ENCODE assay signal across 9 mouse cellular contexts in the genomic region with DNA sequence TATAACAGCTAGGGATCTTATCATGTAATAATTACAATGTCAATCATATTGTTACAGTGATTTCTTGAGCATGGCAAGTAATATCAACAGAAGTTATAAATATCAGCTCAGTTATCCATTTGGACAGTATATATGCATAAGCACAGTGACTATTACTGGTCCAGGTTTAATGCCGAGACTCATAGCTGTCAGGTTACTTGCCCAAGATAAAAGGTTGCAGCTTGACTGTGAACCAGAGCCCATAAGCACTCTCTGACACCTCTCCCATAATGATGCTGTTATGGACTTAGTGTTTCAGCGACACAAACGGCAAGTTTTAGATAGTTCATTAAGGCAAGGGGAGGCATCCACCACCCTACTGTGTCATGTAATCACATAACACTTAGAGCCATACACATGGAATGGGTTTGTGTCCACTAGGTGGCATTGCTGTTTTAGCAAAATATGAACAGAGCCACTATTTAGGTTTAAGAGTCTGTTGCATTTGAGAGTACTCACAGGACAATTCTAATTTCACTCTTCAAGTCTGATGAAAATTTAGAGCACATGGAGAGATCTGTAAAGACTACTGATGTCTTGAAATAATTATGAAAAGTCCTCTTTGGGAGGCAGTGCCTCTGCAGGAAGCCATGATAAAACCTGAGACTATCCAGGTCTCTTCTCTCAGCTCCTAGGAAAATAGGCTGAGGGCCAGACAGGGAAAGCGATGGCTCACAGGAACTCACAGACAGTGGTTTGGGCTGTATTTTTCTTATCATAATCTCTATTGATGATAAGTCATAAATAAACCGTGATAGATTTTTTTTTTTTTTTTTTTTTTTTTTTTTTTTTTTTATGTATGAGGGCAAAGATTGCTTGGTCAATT.
DNase-seq lines count a peak whose midpoint lies in the region; ATAC-seq and TF ChIP-seq lines count a peak whose summit lies in the region.
"Had no signal": no experiment of that assay in that cellular context is flagged by ENCODE, and none has a peak within 500 bp of the region (broad histone marks: within the 10 kb centered on the region; RNA-seq: fewer than 3 reads in every experiment).

No protein-coding gene starts in this region.

- H3K27me3 ChIP-seq in forebrain, embryonic 16.5 days (replicated peaks; ENCODE audit: control insufficient read depth, insufficient read depth, low read length), result no peaks in the 10 kb centered on the region
- no peaks in the 10 kb centered on the region for H3K27me3 ChIP-seq in midbrain, postnatal 0 days (ENCODE audit: insufficient read depth, low read length)
- no peaks in the 10 kb centered on the region for H3K27me3 ChIP-seq in intestine, embryonic 16.5 days (replicated peaks; ENCODE audit: control insufficient read depth, insufficient read depth, low read length)
- H3K27me3 ChIP-seq: limb, embryonic 15.5 days had no signal

- intact Hi-C loops in left cerebral cortex, postnatal 36 days (cut with DNase I), result loop anchor here (2.0 kb wide), 1 partner anchor 1370 kb away; no protein-coding TSS in a partner anchor

- ATAC-seq in forebrain, embryonic 16.5 days, result peak; percentile 91
- ATAC-seq in midbrain, postnatal 0 days (ENCODE audit: low FRiP score), result peak; percentile 66
- no peak for ATAC-seq in monocyte, adult 5-6 weeks (replicated peaks; ENCODE audit: insufficient number of reproducible peaks, low FRiP score, low TSS enrichment, poor library complexity, severe bottlenecking)
- ATAC-seq in intestine, embryonic 16.5 days, result no peak

- no peak overlapping the region for H3K4me3 ChIP-seq in forebrain, embryonic 16.5 days (replicated peaks; ENCODE audit: low read length)
- H3K4me3 ChIP-seq in midbrain, postnatal 0 days (ENCODE audit: low read depth, low read length), result no peak overlapping the region
- H3K4me3 ChIP-seq in intestine, embryonic 16.5 days (ENCODE audit: low read length), result no peak overlapping the region
- H3K4me3 ChIP-seq: limb, embryonic 15.5 days had no signal

- TF ChIP-seq CTCF in midbrain, postnatal 0 days (IDR thresholded peaks at IDR 0.05), result peak; percentile 92

- H3K27ac ChIP-seq in forebrain, embryonic 16.5 days (ENCODE audit: low read length), result no peak overlapping the region
- no peak overlapping the region for H3K27ac ChIP-seq in midbrain, postnatal 0 days (ENCODE audit: low read depth, low read length)
- no peak overlapping the region for H3K27ac ChIP-seq in intestine, embryonic 16.5 days (ENCODE audit: low read length)
- H3K27ac ChIP-seq: limb, embryonic 15.5 days had no signal

- no peak overlapping the region for H3K9ac ChIP-seq in forebrain, embryonic 16.5 days (replicated peaks; ENCODE audit: low read depth, low read length)
- no peak overlapping the region for H3K9ac ChIP-seq in midbrain, postnatal 0 days (replicated peaks; ENCODE audit: low read length, poor library complexity, severe bottlenecking)
- H3K9ac ChIP-seq in intestine, embryonic 16.5 days (ENCODE audit: low read depth, low read length), result no peak overlapping the region
- H3K9ac ChIP-seq: limb, embryonic 15.5 days had no signal

- no peaks in the 10 kb centered on the region for H3K9me3 ChIP-seq in forebrain, embryonic 16.5 days (ENCODE audit: control insufficient read depth, low read length)
- no peaks in the 10 kb centered on the region for H3K9me3 ChIP-seq in midbrain, postnatal 0 days (ENCODE audit: low read length)
- no peaks in the 10 kb centered on the region for H3K9me3 ChIP-seq in intestine, embryonic 16.5 days (ENCODE audit: control insufficient read depth, low read length)
- H3K9me3 ChIP-seq: limb, embryonic 15.5 days had no signal

- 53% methylated on average over 5 of the region's 5 CpGs for WGBS in forebrain, embryonic 16.5 days
- 59% methylated on average over 5 of the region's 5 CpGs for WGBS in midbrain, postnatal 0 days
- WGBS in intestine, embryonic 16.5 days, result 61% methylated on average over 5 of the region's 5 CpGs

- DNase-seq in left cerebral cortex, adult 11 months (ENCODE audit: low spot score), result peak; percentile 59
- no peak for DNase-seq in left cerebral cortex, postnatal 36 days (ENCODE audit: low spot score in 2 of 2)
- peak; percentile 15 for DNase-seq in R1 (ENCODE audit: low read depth, low spot score)
- DNase-seq in layer of hippocampus, adult 9-10 months (ENCODE audit: low spot score), result peak; percentile 56
- peak; percentile 89 for DNase-seq in midbrain, postnatal 0 days (ENCODE audit: low spot score)

- 0 out of 2 replicates have a peak, but pooled peaks cover 2% of the 10 kb centered on the region for H3K36me3 ChIP-seq in forebrain, embryonic 16.5 days (ENCODE audit: control insufficient read depth, insufficient read depth)
- H3K36me3 ChIP-seq in midbrain, postnatal 0 days (ENCODE audit: insufficient read depth, low read length), result no peaks in the 10 kb centered on the region
- H3K36me3 ChIP-seq in intestine, embryonic 16.5 days (ENCODE audit: control insufficient read depth, insufficient read depth, low read length), result no peaks in the 10 kb centered on the region
- H3K36me3 ChIP-seq: limb, embryonic 15.5 days had no signal

- no peak overlapping the region for H3K4me2 ChIP-seq in forebrain, embryonic 16.5 days (ENCODE audit: low read length)
- H3K4me2 ChIP-seq in midbrain, postnatal 0 days (ENCODE audit: low read depth, low read length, poor library complexity, severe bottlenecking), result no peak overlapping the region
- H3K4me2 ChIP-seq in intestine, embryonic 16.5 days (ENCODE audit: low read depth, low read length), result no peak overlapping the region
- H3K4me2 ChIP-seq: limb, embryonic 15.5 days had no signal

- no peaks in the 10 kb centered on the region for H3K4me1 ChIP-seq in forebrain, embryonic 16.5 days (replicated peaks; ENCODE audit: control insufficient read depth, insufficient read depth, low read length)
- no peaks in the 10 kb centered on the region for H3K4me1 ChIP-seq in midbrain, postnatal 0 days (ENCODE audit: insufficient read depth, low read length)
- H3K4me1 ChIP-seq in intestine, embryonic 16.5 days (ENCODE audit: control insufficient read depth, insufficient read depth, low read length), result no peaks in the 10 kb centered on the region
- H3K4me1 ChIP-seq: limb, embryonic 15.5 days had no signal

Comparison
In these comparisons a context has a peak if more than half of its experiments do, and no peak if none do; other contexts are left out.
1. DNase-seq: peak in left cerebral cortex, adult 11 months (single experiment), R1 (single experiment), layer of hippocampus, adult 9-10 months (single experiment) and midbrain, postnatal 0 days (single experiment); none in left cerebral cortex, postnatal 36 days (0 of 2).
2. ATAC-seq: peak in forebrain, embryonic 16.5 days (single experiment) and midbrain, postnatal 0 days (single experiment); none in monocyte, adult 5-6 weeks (single experiment) and intestine, embryonic 16.5 days (single experiment).